Mouse (Mus musculus): ENCODE measurements around the gene Chtop. TPM values are rescaled to one million over a fixed set of nuclear protein-coding genes. Genes with fewer than 3 reads are reported as not detected.

Gene Chtop
- polyA plus RNA-seq, 1 experiment = 111 TPM

DNA sequence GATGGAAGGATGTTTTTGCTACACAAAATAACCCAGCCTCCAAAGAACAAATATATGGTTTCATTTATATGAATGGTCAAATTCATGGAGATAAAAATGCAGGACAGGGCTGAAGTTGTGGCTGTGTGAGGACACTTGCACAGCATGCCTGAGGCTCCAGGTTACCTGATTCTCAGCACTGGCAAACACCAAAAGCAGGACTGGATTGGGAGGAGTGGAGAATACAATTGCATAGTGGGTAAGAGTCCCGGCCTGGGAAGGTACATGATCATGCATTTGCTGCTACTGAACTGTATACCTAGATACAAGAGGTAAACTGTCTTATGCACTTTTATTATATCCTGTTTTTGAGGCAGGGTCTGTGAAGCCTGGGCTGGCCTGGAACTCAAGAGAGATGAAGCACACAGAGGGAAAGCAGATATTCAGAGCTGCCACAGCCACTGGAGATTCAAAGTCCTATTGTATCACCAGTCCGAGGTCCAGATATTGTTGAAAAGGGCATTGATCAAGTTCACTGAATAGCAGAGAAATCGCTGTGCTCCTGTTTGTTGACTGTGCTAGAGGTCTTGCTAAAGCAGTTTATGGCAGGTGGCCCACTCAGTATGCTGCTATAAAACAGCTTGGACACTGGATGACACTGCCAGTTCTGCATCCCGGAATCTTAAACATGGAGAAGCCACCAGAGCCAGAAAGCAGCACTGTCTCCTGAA is 15.3 kb downstream of the Chtop start:
- Histone ChIP-seq H3K27ac (ENCODE audit: insufficient read depth, low read length) (no peak overlapping the region), H3K4me1 (ENCODE audit: control insufficient read depth, insufficient read depth, low read length) (0 out of 2 replicates have a peak, but pooled peaks cover 2% of the 10 kb centered on the region), H3K4me3 (ENCODE audit: insufficient read depth, low read length) (no peak overlapping the region)
- no peak for TF ChIP-seq CTCF (IDR thresholded peaks at IDR 0.05; ENCODE audit: borderline replicate concordance, insufficient read depth, low read length)

DNA sequence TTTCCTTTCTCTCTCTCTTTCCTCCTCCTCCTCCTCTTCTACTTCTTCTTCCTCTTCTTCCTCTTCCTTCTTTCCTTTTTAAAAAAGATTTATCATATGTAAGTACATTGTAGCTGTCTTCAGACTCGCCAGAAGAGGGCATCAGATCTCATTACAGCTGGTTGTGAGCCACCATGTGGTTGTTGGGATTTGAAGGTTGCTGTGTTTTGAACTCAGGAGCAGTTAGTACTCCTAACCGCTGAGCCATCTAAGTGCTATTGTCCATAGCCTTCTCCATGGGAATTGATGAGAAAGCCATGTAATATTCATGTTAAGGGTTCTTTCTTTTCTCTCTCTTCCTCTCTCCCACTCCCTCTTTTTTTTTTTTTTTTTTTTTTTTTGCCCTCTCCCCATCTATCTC is 17.9 kb downstream of the Chtop start:
- H3K27ac ChIP-seq (ENCODE audit: insufficient read depth, low read length) = no peak overlapping the region
- peaks cover 11% of the 10 kb centered on the region for H3K4me1 ChIP-seq (ENCODE audit: control insufficient read depth, insufficient read depth, low read length)
- H3K4me3 ChIP-seq (ENCODE audit: insufficient read depth, low read length) = no peak overlapping the region
- no peak for TF ChIP-seq POLR2A (IDR thresholded peaks at IDR 0.05; ENCODE audit: low read depth, low read length)

DNA sequence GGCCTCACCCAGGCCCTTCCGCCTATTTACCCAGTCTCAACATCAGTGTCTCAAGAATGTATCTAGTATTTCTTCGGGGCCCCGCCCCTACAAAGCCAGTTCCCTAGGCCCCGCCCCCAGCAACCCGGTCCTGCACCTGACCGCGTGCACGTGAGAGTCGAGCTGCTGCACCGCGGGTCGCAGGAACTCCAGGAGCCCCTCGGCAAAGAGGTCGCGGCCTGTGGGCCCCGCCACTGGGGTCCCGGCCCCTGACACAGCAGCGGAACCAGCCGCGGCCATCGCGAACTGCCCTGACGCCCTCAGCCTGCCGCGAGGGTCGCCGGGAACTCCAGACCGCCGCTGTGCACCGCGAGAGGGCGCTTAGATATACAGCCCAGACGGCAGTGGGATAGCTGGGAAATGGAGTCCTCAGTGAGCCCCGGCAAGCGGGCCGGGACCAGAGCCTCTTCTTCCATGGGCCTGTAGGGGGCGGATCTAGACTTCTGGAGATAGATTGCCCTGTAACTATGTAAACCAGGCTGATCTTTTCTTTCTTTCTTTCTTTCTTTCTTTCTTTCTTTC is 18.5 kb downstream of the Chtop start, which contains the start of gene Snapin:
Gene Snapin (minus strand): TSS at position 338 of the 561 bp plus-strand sequence.
- Histone ChIP-seq H3K4me3 (ENCODE audit: insufficient read depth, low read length) (peak within 1 kb of the TSS; percentile 72), H3K27ac (ENCODE audit: insufficient read depth, low read length) (peak within 1 kb of the TSS; percentile 29; the same call in 1 of the 2 replicates), H3K4me1 (ENCODE audit: control insufficient read depth, insufficient read depth, low read length) (peaks cover 11% of the 10 kb centered on the region)
- TF ChIP-seq POLR2A (IDR thresholded peaks at IDR 0.05; ENCODE audit: low read depth, low read length) (peak; percentile 54), CTCF (IDR thresholded peaks at IDR 0.05; ENCODE audit: borderline replicate concordance, insufficient read depth, low read length) (peak; percentile 74)

DNA sequence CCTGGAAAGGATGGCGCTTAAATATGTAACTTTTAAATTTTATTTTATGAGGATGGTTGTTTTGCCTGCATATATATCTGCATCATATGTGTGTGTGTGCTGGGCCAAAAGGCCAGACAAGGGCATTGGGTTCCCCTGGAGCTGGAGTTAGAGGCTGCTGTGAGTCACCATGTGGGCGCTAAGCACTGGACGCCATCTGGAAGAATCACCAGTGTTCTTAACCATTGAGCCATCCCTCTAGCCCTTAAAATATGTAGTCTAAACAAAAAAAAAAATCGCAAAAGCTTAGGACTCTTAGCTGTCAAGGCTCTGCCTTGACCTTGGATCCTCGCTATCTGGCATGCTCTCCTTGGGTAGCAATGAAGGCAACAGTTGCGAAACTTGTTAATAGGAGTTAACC is 20.7 kb downstream of the Chtop start:
- Histone ChIP-seq H3K4me1 (ENCODE audit: control insufficient read depth, insufficient read depth, low read length) (peaks cover 11% of the 10 kb centered on the region), H3K4me3 (ENCODE audit: insufficient read depth, low read length) (no peak overlapping the region), H3K27ac (ENCODE audit: insufficient read depth, low read length) (peak overlapping the region; percentile 66; the same call in 1 of the 2 replicates)
- TF ChIP-seq POLR2A (IDR thresholded peaks at IDR 0.05; ENCODE audit: low read depth, low read length) = no peak
- no peak for TF ChIP-seq CTCF (IDR thresholded peaks at IDR 0.05; ENCODE audit: borderline replicate concordance, insufficient read depth, low read length)

DNA sequence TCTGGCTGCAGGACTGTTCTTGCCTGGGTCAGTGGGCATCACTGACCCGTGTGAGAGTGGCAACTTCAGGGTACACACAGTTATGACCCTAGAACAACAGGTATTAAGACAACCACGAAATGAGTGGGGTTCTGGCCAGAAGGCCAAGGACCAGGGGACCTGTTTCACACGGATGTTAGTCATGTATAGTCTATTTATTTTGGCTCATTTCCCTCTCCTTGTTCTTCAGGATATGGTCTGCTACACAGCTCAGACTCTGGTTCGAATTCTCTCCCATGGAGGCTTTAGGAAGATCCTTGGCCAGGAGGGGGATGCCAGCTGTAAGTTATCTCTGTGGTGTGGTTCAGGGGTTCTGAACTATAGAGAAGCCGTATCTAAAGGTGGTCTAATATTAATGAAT is 22.3 kb downstream of the Chtop start:
- no peak overlapping the region for H3K4me3 ChIP-seq (ENCODE audit: insufficient read depth, low read length)
- H3K4me1 ChIP-seq (ENCODE audit: control insufficient read depth, insufficient read depth, low read length) = peaks cover 11% of the 10 kb centered on the region

DNA sequence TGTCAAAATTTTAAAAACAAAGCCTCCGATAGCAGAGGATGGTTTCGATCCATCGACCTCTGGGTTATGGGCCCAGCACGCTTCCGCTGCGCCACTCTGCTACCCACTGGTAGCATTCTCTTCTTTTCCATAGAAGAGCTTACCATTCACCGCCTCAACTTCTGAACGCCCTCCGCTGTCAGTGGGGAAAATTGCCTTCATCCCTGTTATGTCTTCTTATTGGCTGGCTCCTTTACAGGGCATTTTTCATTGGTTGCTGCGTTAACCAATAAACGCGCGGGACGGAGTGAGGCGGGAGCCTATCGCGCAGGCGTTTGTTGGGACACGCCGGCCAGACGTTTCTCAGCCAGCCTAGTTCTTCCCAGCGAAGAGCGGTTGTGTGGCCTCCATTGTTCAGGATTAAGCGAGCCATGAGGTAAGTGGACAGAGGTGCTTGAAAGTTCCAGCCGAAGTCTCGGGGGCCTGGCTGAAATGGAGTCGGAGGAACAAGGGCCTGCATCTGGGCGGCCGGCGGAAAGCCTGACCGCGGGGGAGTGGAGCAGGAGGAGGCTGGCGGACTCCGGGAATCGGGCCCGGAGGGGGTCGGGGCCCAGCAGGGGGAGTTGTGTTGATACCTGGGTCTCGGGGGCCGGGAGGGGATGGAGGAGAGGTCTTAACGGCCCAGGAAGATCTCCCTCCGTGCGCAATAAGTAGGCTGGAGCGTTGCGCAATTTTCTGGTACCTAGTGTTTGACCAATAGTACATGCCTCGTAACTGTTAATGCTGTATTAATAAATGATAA is 33.3 kb downstream of the Chtop start, which contains the start of gene Ilf2:
Gene Ilf2 (plus strand): TSS at position 296 of the 781 bp plus-strand sequence.
- TF ChIP-seq POLR2A (IDR thresholded peaks at IDR 0.05; ENCODE audit: low read depth, low read length) (peak; percentile 88), CTCF (IDR thresholded peaks at IDR 0.05; ENCODE audit: borderline replicate concordance, insufficient read depth, low read length) (no peak)
- Histone ChIP-seq H3K4me1 (ENCODE audit: control insufficient read depth, insufficient read depth, low read length) (no peaks in the 10 kb centered on the region), H3K27ac (ENCODE audit: insufficient read depth, low read length) (peak within 1 kb of the TSS; percentile 69)

More for the DNA sequence above, 22.3 kb downstream of the Chtop start:
- peak overlapping the region; percentile 95 for H3K27ac ChIP-seq (ENCODE audit: insufficient read depth, low read length)
- TF ChIP-seq POLR2A (IDR thresholded peaks at IDR 0.05; ENCODE audit: low read depth, low read length) (no peak), CTCF (IDR thresholded peaks at IDR 0.05; ENCODE audit: borderline replicate concordance, insufficient read depth, low read length) (no peak)

DNA sequence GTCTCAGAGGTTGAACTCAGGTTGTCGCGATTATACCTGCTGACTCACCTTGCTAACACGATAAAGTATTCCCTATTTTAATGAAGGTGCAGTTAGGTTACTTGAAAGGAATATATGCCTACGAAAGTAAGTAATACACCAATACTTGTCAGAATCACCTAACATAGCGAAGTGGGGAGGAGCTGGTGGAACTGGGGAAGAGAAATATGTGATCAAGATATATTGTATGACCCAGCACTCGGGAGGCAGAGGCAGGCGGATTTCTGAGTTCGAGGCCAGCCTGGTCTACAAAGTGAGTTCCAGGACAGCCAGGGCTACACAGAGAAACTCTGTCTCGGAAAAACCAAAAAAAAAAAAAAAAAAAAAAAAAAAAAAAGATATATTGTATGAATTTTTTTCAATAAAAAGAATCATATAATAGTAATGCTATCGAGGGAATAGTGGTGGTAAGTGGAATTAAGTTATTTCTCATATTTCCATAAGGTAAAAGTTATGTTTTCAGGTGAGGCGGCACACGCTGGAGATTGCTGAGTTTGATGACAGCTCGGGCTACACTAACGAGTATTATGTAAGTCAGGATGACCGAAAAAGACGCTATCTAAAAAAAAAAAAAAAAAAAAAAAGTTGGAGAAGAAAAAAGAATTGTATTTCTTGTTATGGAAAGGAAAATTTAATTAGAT is 34.0 kb downstream of the Chtop start:
- Histone ChIP-seq H3K27ac (ENCODE audit: insufficient read depth, low read length) (no peak overlapping the region), H3K4me1 (ENCODE audit: control insufficient read depth, insufficient read depth, low read length) (no peaks in the 10 kb centered on the region), H3K4me3 (ENCODE audit: insufficient read depth, low read length) (peak overlapping the region; percentile 9; the same call in 1 of the 2 replicates)
- TF ChIP-seq POLR2A (IDR thresholded peaks at IDR 0.05; ENCODE audit: low read depth, low read length) = no peak
- no peak for TF ChIP-seq CTCF (IDR thresholded peaks at IDR 0.05; ENCODE audit: borderline replicate concordance, insufficient read depth, low read length)

More for the DNA sequence above, 33.3 kb downstream of the Chtop start, which contains the start of gene Ilf2:
- H3K4me3 ChIP-seq (ENCODE audit: insufficient read depth, low read length) = peak within 1 kb of the TSS; percentile 99

DNA sequence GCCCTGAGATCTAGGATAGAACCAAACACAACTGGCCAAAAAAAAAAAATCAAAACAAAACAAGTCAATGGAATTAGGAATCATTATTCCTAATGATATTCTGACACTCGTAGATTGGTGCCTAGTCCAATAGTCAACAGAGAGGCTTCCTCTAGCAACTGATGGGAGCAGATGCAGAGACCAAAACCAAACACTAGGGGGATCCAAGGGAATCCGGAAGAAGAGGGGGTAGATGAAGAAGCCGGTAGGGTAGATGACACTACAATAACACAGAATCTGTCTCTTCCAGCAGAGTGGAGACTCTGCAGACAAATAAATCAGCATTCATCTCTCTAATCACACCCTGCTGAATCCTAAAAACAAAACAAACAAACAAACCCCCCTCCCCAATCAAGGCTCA is 37.1 kb downstream of the Chtop start:
- TF ChIP-seq CTCF (IDR thresholded peaks at IDR 0.05; ENCODE audit: borderline replicate concordance, insufficient read depth, low read length) (no peak), POLR2A (IDR thresholded peaks at IDR 0.05; ENCODE audit: low read depth, low read length) (no peak)
- Histone ChIP-seq H3K27ac (ENCODE audit: insufficient read depth, low read length) (no peak overlapping the region), H3K4me3 (ENCODE audit: insufficient read depth, low read length) (no peak overlapping the region), H3K4me1 (ENCODE audit: control insufficient read depth, insufficient read depth, low read length) (no peaks in the 10 kb centered on the region)

DNA sequence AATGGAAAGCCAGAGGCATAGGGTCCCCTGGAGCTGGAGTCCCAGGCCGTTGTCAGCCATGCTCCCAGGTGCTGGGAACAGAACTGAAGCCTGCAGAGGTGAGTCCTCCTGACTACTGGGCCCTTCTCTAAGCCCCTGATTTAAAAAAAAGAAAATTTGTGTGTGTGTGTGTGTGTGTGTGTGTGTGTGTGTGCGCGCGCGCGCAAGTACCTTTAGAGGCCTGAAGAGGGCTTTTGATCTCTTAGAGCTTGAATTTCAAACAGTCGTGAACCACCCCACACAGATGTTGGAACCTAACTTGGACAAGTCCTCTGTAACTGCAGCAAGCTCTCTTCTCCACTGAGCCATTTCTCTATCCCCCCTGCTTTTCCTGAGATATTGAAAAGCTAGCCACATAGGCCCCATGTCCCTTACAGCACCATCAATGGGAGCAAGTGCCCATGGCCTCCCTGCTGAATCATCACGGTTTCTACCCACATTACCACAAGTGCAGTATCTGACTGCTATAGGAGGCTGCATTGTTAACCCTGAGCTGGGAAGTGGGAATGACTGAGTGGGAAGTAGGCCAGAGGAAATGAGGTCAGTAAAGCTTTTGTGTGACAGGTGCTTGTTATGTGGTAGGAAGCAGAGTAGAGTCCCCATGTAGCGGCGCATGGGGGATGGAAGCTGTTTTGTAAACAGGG is 41.5 kb downstream of the Chtop start:
- no peak overlapping the region for H3K4me3 ChIP-seq (ENCODE audit: insufficient read depth, low read length)
- H3K27ac ChIP-seq (ENCODE audit: insufficient read depth, low read length) = no peak overlapping the region
- no peaks in the 10 kb centered on the region for H3K4me1 ChIP-seq (ENCODE audit: control insufficient read depth, insufficient read depth, low read length)
- TF ChIP-seq CTCF (IDR thresholded peaks at IDR 0.05; ENCODE audit: borderline replicate concordance, insufficient read depth, low read length) = no peak

All from embryonic fibroblast, embryonic 13.5 days (primary cell).